Mouse (Mus musculus): ENCODE measurements at regions not wholly inside any gene's neighbourhood (a gene's known extent, or its start where the extent isn't known, plus 50 kb on each side); places are given as distances from the start of the nearest gene placed in this dataset.

DNA sequence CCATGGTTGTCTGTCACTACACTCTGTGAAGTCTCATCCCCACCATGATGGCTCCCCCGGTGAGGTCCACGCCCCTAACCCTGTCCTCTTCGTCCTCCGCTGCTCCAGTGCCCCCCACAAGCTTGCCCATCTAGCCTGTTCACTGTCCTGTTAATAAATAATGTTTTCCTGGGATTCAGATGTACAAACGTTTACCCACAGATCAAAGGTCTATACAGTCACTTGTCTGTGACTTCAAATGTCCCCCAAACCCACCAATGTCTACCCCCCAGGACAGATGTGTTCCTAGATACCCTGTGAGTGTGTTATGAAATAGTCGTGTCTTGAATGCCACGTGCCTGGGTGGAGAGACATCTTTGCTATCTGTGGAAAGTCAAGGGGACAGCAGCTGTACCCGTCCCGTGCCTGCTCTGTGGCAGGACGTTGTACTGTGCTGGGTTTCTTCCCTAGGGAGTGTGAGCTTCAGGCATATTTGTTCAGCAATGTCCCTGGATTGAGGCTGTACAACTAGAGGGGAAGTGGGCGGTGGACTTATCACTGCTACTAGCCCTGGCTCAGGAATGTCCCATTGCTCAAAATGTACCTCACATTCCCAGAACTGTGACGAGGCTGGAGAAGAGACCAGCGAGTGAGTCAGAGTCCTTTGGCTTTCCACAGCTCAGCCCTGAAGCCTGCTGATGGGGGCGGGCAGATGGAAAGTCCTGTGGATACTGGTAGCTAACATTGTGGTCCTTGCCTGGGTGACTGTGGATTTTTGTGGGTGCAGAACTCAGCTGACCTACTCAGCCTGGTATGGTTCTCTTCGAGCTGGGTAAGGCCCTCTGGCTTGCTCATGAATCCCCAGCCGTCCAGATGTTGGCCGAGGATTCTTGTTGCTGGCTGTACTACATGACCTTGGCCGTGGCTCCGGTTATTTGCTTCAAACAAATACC, 55.1 kb upstream of the Slc45a1 start:
- no peak overlapping the region for H3K4me3 ChIP-seq
- peak overlapping the region; percentile 76 for H3K4me2 ChIP-seq (ENCODE audit: low read depth)
- H3K79me2 ChIP-seq (ENCODE audit: control insufficient read depth, insufficient read depth): no peaks in the 10 kb centered on the region
- TF ChIP-seq TCF3 (IDR thresholded peaks at IDR 0.05; ENCODE audit: insufficient read length, low read depth) (no peak), CEBPB (IDR thresholded peaks at IDR 0.05; ENCODE audit: insufficient read depth, poor library complexity, severe bottlenecking) (peak; percentile 42; the same call in 1 of the 2 replicates), MYOD1 (IDR thresholded peaks at IDR 0.05; ENCODE audit: control insufficient read depth in 1 of 3, insufficient read length in 2 of 3, low read depth in 2 of 3) (peak in 1 of 3 experiments; percentile 77), REST (IDR thresholded peaks at IDR 0.05; ENCODE audit: insufficient read depth, insufficient read length) (no peak), SRF (IDR thresholded peaks at IDR 0.05; ENCODE audit: control insufficient read depth, insufficient read length, low read depth) (no peak), E2F4 (IDR thresholded peaks at IDR 0.05; ENCODE audit: insufficient read depth) (no peak), POLR2A (IDR thresholded peaks at IDR 0.05; ENCODE audit: insufficient read length, low read depth) (no peak), TCF12 (IDR thresholded peaks at IDR 0.05; ENCODE audit: insufficient read depth, poor library complexity, severe bottlenecking) (no peak), MYOG (IDR thresholded peaks at IDR 0.05; ENCODE audit: control insufficient read depth in 1 of 3, insufficient read depth in 1 of 3, insufficient read length in 2 of 3, low read depth in 2 of 3) (peak in 1 of 3 experiments; percentile 67), USF1 (IDR thresholded peaks at IDR 0.05; ENCODE audit: low read depth) (peak; percentile 29)
- no peaks in the 10 kb centered on the region for H3K27me3 ChIP-seq (ENCODE audit: control insufficient read depth, insufficient read depth, insufficient read length)
- H3K36me3 ChIP-seq (ENCODE audit: control insufficient read depth, insufficient read depth): no peaks in the 10 kb centered on the region
- no peak overlapping the region for H3ac ChIP-seq (ENCODE audit: control insufficient read depth, insufficient read length)

DNA sequence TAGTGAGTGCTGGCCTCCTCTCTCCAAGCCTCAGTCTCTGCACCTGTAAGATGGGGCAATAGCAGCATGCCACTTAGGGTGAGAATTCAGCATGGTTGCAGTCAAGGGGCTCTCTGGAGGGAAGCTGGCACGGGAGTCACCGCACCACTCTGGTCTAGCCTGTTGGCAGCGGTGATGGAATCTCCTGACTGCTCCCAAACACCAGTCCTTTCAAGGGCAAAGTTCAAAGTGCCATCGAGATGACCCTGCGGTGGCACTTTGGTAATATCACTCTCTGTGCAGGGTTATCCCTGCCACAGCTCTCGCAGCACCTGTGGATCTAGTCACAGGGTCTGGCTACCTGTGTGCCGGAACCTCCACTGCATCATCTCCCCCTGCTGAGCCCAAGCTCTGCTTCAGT, 54.3 kb upstream of the Slc45a1 start:
- Histone ChIP-seq H3ac (ENCODE audit: control insufficient read depth, insufficient read length) (no peak overlapping the region), H3K36me3 (ENCODE audit: control insufficient read depth, insufficient read depth) (no peaks in the 10 kb centered on the region), H3K27me3 (ENCODE audit: control insufficient read depth, insufficient read depth, insufficient read length) (no peaks in the 10 kb centered on the region), H3K4me3 (no peak overlapping the region), H3K79me2 (ENCODE audit: control insufficient read depth, insufficient read depth) (no peaks in the 10 kb centered on the region), H3K4me2 (ENCODE audit: low read depth) (no peak overlapping the region)
- TF ChIP-seq MAX (IDR thresholded peaks at IDR 0.05; ENCODE audit: low read depth) (no peak), TCF12 (IDR thresholded peaks at IDR 0.05; ENCODE audit: insufficient read depth, poor library complexity, severe bottlenecking) (no peak), TCF3 (IDR thresholded peaks at IDR 0.05; ENCODE audit: insufficient read length, low read depth) (no peak), POLR2AphosphoS2 (IDR thresholded peaks at IDR 0.05; ENCODE audit: insufficient read length, low read depth) (no peak), USF1 (IDR thresholded peaks at IDR 0.05; ENCODE audit: low read depth) (no peak), SRF (IDR thresholded peaks at IDR 0.05; ENCODE audit: control insufficient read depth, insufficient read length, low read depth) (no peak)

DNA sequence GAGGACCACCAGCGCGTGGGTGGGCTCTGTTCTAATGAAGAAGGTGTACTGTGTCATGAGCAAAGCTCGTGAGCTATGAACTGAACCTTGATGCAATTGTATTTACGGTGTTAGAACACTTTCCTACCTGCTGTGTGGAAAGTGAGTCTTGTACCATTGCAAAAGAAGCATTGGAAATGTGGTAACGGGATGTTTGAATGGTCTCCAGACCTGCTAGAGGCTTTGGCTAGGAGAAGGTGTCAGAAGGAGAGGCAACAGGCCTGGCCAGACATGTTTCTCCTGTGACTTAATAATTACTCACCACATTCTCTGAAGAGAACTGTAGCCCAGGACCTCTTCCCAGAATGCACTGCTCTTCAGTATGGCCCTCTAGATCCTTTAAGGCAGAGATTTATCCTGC, 51.3 kb upstream of the Slc45a1 start:
- H3K36me3 ChIP-seq (ENCODE audit: control insufficient read depth, insufficient read depth): no peaks in the 10 kb centered on the region
- H3K27me3 ChIP-seq (ENCODE audit: control insufficient read depth, insufficient read depth, insufficient read length): no peaks in the 10 kb centered on the region
- H3K79me2 ChIP-seq (ENCODE audit: control insufficient read depth, insufficient read depth): no peaks in the 10 kb centered on the region
- no peak overlapping the region for H3K4me2 ChIP-seq (ENCODE audit: low read depth)
- no peak overlapping the region for H3K4me3 ChIP-seq
- H3ac ChIP-seq (ENCODE audit: control insufficient read depth, insufficient read length): no peak overlapping the region
- TF ChIP-seq REST (IDR thresholded peaks at IDR 0.05; ENCODE audit: insufficient read depth, insufficient read length) (no peak), TCF3 (IDR thresholded peaks at IDR 0.05; ENCODE audit: insufficient read length, low read depth) (no peak), POLR2A (IDR thresholded peaks at IDR 0.05; ENCODE audit: insufficient read length, low read depth) (no peak), CEBPB (IDR thresholded peaks at IDR 0.05; ENCODE audit: insufficient read depth, poor library complexity, severe bottlenecking) (no peak), MYOD1 (IDR thresholded peaks at IDR 0.05; ENCODE audit: control insufficient read depth in 1 of 3, insufficient read length in 2 of 3, low read depth in 2 of 3) (no peak), SRF (IDR thresholded peaks at IDR 0.05; ENCODE audit: control insufficient read depth, insufficient read length, low read depth) (no peak), MAX (IDR thresholded peaks at IDR 0.05; ENCODE audit: low read depth) (no peak), TCF12 (IDR thresholded peaks at IDR 0.05; ENCODE audit: insufficient read depth, poor library complexity, severe bottlenecking) (no peak), E2F4 (IDR thresholded peaks at IDR 0.05; ENCODE audit: insufficient read depth) (no peak), MYOG (IDR thresholded peaks at IDR 0.05; ENCODE audit: control insufficient read depth in 1 of 3, insufficient read depth in 1 of 3, insufficient read length in 2 of 3, low read depth in 2 of 3) (no peak), POLR2AphosphoS2 (IDR thresholded peaks at IDR 0.05; ENCODE audit: insufficient read length, low read depth) (no peak), USF1 (IDR thresholded peaks at IDR 0.05; ENCODE audit: low read depth) (no peak)

Measured in myocyte (in vitro differentiated cells).